Mouse (Mus musculus): ENCODE data around the gene Eif1ax. TPM values are rescaled to one million over a fixed set of nuclear protein-coding genes. Genes with fewer than 3 reads are reported as not detected.

Eif1ax gene
- polyA plus RNA-seq (2011; ENCODE audit: insufficient read depth, insufficient read length, low replicate concordance, missing spikeins): 23.6 and 28.5 TPM in 2 replicates

DNA sequence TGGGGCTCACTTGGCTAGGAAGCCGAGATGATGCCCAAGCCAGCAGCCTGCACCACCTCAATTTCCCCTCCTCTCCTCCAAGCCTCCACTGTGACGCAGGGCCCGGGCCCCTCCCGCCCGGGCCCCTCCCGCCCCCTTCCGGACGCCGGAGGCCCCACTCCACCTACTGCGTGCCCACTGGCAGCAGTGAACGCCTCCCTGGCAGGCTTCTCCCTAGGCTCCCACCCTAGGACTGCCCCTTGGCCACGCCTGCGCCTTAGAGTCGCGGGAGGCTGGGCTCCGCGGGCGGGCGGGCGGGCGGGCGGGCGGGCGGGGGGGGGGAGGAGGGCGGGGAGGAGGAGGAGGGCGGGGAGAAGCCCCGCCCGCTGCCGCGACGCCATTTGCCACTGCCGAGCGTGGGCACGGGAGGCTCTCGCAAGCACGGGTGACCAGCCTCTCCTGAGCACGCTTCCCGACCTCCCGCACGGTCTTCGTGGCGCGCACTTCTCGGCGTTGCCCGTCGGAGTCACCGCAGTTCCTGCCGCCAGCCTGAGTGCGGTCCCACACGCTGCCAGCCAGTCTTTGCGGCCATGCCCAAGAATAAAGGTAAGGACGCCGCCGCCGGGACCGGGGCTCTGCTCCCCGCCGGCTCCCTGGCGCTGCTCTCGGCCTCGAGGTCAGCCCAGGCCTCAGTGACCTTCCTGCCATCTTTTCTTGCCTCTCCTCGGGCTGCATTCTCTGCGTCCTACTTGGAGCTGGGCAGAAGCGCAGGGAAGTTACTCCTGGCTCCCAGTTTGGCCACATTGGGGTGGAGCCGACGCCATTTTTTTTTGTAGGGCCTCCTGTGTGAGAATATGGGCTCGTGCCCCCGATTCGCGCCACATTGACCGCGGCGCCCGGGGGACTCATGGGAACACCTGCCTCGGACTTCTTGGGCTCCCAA lies at the start of gene Eif1ax:
Gene Eif1ax (plus strand): TSS at position 348 of the 922 bp plus-strand sequence.
- TF ChIP-seq POLR2A (IDR thresholded peaks at IDR 0.05; ENCODE audit: borderline replicate concordance, control insufficient read depth, low read depth, low read length) (peak; percentile 56; the same call in 1 of the 2 replicates), CTCF (IDR thresholded peaks at IDR 0.05; ENCODE audit: control insufficient read depth, insufficient read depth, low read length) (no peak)
- Histone ChIP-seq H3K4me1 (ENCODE audit: control insufficient read depth, insufficient read depth, low read length) (no peaks in the 10 kb centered on the region; the same call in 1 of the 2 replicates), H3K27ac (ENCODE audit: control insufficient read depth, insufficient read depth, low read depth, low read length, poor library complexity) (peak within 1 kb of the TSS; percentile 86), H3K4me3 (replicated peaks; ENCODE audit: control insufficient read depth, low read depth, low read length) (peak within 1 kb of the TSS; percentile 100)
- 8% methylated on average over 59 of the region's 76 CpGs for WGBS

- Histone ChIP-seq H3K4me3 (replicated peaks; ENCODE audit: control insufficient read depth, low read depth, low read length) (no peak overlapping the region), H3K27ac (ENCODE audit: control insufficient read depth, insufficient read depth, low read depth, low read length, poor library complexity) (no peak overlapping the region), H3K4me1 (ENCODE audit: control insufficient read depth, insufficient read depth, low read length) (no peaks in the 10 kb centered on the region)
- TF ChIP-seq POLR2A (IDR thresholded peaks at IDR 0.05; ENCODE audit: borderline replicate concordance, control insufficient read depth, low read depth, low read length) (no peak), CTCF (IDR thresholded peaks at IDR 0.05; ENCODE audit: control insufficient read depth, insufficient read depth, low read length) (no peak)
- WGBS: 96% methylated on average over 3 of the region's 3 CpGs
Measured at GRCm38 (mm10) chrX:159364506-159364905, 7.5 kb upstream of the Eif1ax start.

GRCm38 (mm10) chrX:159372753-159373144 lies 771 bp downstream of the Eif1ax start:
- no peak overlapping the region; the same call in 1 of the 2 replicates for H3K27ac ChIP-seq (ENCODE audit: control insufficient read depth, insufficient read depth, low read depth, low read length, poor library complexity)
- peak overlapping the region; percentile 100 for H3K4me3 ChIP-seq (replicated peaks; ENCODE audit: control insufficient read depth, low read depth, low read length)
- 21% methylated on average over 9 of the region's 9 CpGs for WGBS
- TF ChIP-seq CTCF (IDR thresholded peaks at IDR 0.05; ENCODE audit: control insufficient read depth, insufficient read depth, low read length) (no peak), POLR2A (IDR thresholded peaks at IDR 0.05; ENCODE audit: borderline replicate concordance, control insufficient read depth, low read depth, low read length) (no peak)
- no peaks in the 10 kb centered on the region; the same call in 1 of the 2 replicates for H3K4me1 ChIP-seq (ENCODE audit: control insufficient read depth, insufficient read depth, low read length)

GRCm38 (mm10) chrX:159387105-159387504 lies 15.1 kb downstream of the Eif1ax start:
- H3K27ac ChIP-seq (ENCODE audit: control insufficient read depth, insufficient read depth, low read depth, low read length, poor library complexity): no peak overlapping the region
- H3K4me1 ChIP-seq (ENCODE audit: control insufficient read depth, insufficient read depth, low read length): no peaks in the 10 kb centered on the region
- H3K4me3 ChIP-seq (replicated peaks; ENCODE audit: control insufficient read depth, low read depth, low read length): no peak overlapping the region
- TF ChIP-seq CTCF (IDR thresholded peaks at IDR 0.05; ENCODE audit: control insufficient read depth, insufficient read depth, low read length) (no peak), POLR2A (IDR thresholded peaks at IDR 0.05; ENCODE audit: borderline replicate concordance, control insufficient read depth, low read depth, low read length) (no peak)
- WGBS: 78% methylated on average over 9 of the region's 9 CpGs

DNA sequence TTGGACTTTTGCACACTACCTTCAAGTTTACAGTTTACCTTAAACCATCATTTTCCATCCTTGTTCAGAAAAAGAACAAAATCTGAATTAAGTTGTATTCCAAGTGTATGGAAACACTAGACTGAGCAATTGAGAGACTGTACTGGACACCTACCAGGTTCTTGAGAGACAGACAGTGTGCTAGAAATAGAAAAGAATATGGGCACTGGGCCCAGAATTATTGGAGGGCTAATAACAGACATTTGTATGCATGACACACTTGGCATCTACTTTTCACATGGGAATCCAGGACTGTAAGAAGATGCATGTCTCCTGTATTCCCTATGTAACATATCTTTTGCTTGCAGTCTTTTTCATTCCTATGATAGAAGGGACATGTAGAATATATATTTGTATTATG lies 17.0 kb downstream of the Eif1ax start:
- Histone ChIP-seq H3K27ac (ENCODE audit: control insufficient read depth, insufficient read depth, low read depth, low read length, poor library complexity) (no peak overlapping the region), H3K4me1 (ENCODE audit: control insufficient read depth, insufficient read depth, low read length) (no peaks in the 10 kb centered on the region), H3K4me3 (replicated peaks; ENCODE audit: control insufficient read depth, low read depth, low read length) (no peak overlapping the region)
- TF ChIP-seq CTCF (IDR thresholded peaks at IDR 0.05; ENCODE audit: control insufficient read depth, insufficient read depth, low read length) (no peak), POLR2A (IDR thresholded peaks at IDR 0.05; ENCODE audit: borderline replicate concordance, control insufficient read depth, low read depth, low read length) (no peak)

GRCm38 (mm10) chrX:159390347-159390962 lies 18.5 kb downstream of the Eif1ax start:
- H3K27ac ChIP-seq (ENCODE audit: control insufficient read depth, insufficient read depth, low read depth, low read length, poor library complexity): no peak overlapping the region
- WGBS: 68% methylated on average over 6 of the region's 6 CpGs
- H3K4me1 ChIP-seq (ENCODE audit: control insufficient read depth, insufficient read depth, low read length): no peaks in the 10 kb centered on the region
- no peak overlapping the region for H3K4me3 ChIP-seq (replicated peaks; ENCODE audit: control insufficient read depth, low read depth, low read length)
- TF ChIP-seq CTCF (IDR thresholded peaks at IDR 0.05; ENCODE audit: control insufficient read depth, insufficient read depth, low read length) (no peak), POLR2A (IDR thresholded peaks at IDR 0.05; ENCODE audit: borderline replicate concordance, control insufficient read depth, low read depth, low read length) (no peak)

- 38% methylated on average over 3 of the region's 3 CpGs for WGBS
- H3K27ac ChIP-seq (ENCODE audit: control insufficient read depth, insufficient read depth, low read depth, low read length, poor library complexity): no peak overlapping the region
- TF ChIP-seq CTCF (IDR thresholded peaks at IDR 0.05; ENCODE audit: control insufficient read depth, insufficient read depth, low read length) (no peak), POLR2A (IDR thresholded peaks at IDR 0.05; ENCODE audit: borderline replicate concordance, control insufficient read depth, low read depth, low read length) (no peak)
- H3K4me3 ChIP-seq (replicated peaks; ENCODE audit: control insufficient read depth, low read depth, low read length): no peak overlapping the region
- no peaks in the 10 kb centered on the region for H3K4me1 ChIP-seq (ENCODE audit: control insufficient read depth, insufficient read depth, low read length)
Measured at GRCm38 (mm10) chrX:159391239-159391638, 19.3 kb downstream of the Eif1ax start.

GRCm38 (mm10) chrX:159409253-159409652 lies 37.3 kb downstream of the Eif1ax start:
- Histone ChIP-seq H3K27ac (ENCODE audit: control insufficient read depth, insufficient read depth, low read depth, low read length, poor library complexity) (no peak overlapping the region), H3K4me3 (replicated peaks; ENCODE audit: control insufficient read depth, low read depth, low read length) (no peak overlapping the region), H3K4me1 (ENCODE audit: control insufficient read depth, insufficient read depth, low read length) (no peaks in the 10 kb centered on the region)
- WGBS: 10% methylated on average over 4 of the region's 4 CpGs
- TF ChIP-seq CTCF (IDR thresholded peaks at IDR 0.05; ENCODE audit: control insufficient read depth, insufficient read depth, low read length) (peak; percentile 17; the same call in 1 of the 2 replicates), POLR2A (IDR thresholded peaks at IDR 0.05; ENCODE audit: borderline replicate concordance, control insufficient read depth, low read depth, low read length) (no peak)

All from bone marrow, adult 2 months (tissue).